In the genomic region with DNA sequence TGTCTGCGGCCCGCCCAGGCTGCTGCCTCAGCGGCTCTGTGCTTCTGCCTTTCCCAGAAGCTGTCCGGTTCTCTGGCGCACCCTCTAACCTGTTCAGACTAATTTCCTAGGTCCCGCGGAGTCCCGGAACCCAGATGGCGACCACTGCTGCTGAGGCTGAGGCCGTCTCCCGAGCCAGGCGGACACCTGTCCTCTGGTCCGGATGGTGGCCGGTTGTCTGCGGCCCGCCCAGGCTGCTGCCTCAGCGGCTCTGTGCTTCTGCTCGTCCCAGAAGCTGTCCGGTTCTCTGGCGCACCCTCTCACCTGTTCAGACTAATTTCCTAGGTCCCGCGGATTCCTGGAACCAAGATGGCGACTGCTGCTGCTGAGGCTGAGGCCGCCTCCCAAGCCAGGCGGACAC, we compare ENCODE assay signal across 15 mouse cellular contexts. TPM values are rescaled to one million over a fixed set of nuclear protein-coding genes. Genes with fewer than 3 reads are reported as not detected.
A peak's percentile ranks its signal among the peaks of the same experiment; 100 is the strongest.
DNase-seq lines count a peak whose midpoint lies in the region.
"Not testable (repeated sequence)": the region's sequence is repeated elsewhere in the genome, so short reads cannot be mapped to it uniquely, and the experiment has no call there.
"Had no signal": no experiment of that assay in that cellular context is flagged by ENCODE, and none has a peak within 500 bp of the region (broad histone marks: within the 10 kb centered on the region; RNA-seq: fewer than 3 reads in every experiment).

No protein-coding gene starts in this region.

- not testable (repeated sequence) for H3K27me3 ChIP-seq in embryonic facial prominence, embryonic 10.5 days (replicated peaks; ENCODE audit: low read depth, poor library complexity, severe bottlenecking)

- not testable (repeated sequence) for H3K4me3 ChIP-seq in embryonic facial prominence, embryonic 10.5 days

- H3K36me3 ChIP-seq in embryonic facial prominence, embryonic 10.5 days (replicated peaks) = not testable (repeated sequence)

- not testable (repeated sequence) for H3K4me1 ChIP-seq in embryonic facial prominence, embryonic 10.5 days

- DNase-seq in WW6 (ENCODE audit: low read depth, low spot score) = peak; percentile 0
- peak; percentile 0 for DNase-seq in embryonic facial prominence, embryonic 10.5 days (ENCODE audit: low spot score)
- peak; percentile 3 for DNase-seq in heart, adult 8-10 months (ENCODE audit: low spot score)
- DNase-seq in layer of hippocampus, adult 11-12 months (ENCODE audit: low spot score) = peak; percentile 3
- peak; percentile 5 to 9 for DNase-seq in left cerebral cortex, adult 9 months (ENCODE audit: low spot score in 2 of 2)
- DNase-seq in ovary, adult 18-20 months (ENCODE audit: low spot score) = peak; percentile 7
- DNase-seq in spleen, postnatal 36 days (ENCODE audit: low spot score in 2 of 2) = peak; percentile 0 to 18
- peak; percentile 47 for DNase-seq in urinary bladder, adult 2 months (ENCODE audit: low spot score)

- H3K27ac ChIP-seq in embryonic facial prominence, embryonic 10.5 days (replicated peaks) = not testable (repeated sequence)

- not testable (repeated sequence) for H3K9me3 ChIP-seq in embryonic facial prominence, embryonic 10.5 days

- WGBS in embryonic facial prominence, embryonic 10.5 days = 94% methylated on average over 23 of the region's 25 CpGs

RNA-seq across cellular contexts. Expression of a gene that starts 17.7 kb away (rescaled TPM):
- polyA plus RNA-seq in embryonic facial prominence, embryonic 10.5 days (2016; fragmentation: Nextera tagmentation; extraction: Ambion mirVana) = not detected in 2 replicates
- total RNA-seq in heart, adult 8-10 months (2022) = not detected
- polyA plus RNA-seq in urinary bladder, adult 2 months (2012; rRNA removed) = 0.04 TPM in 1 of 2 replicates, not detected in the other
- total RNA-seq: adrenal gland, postnatal 10 days had no signal
- polyA plus RNA-seq: C2C12; erythroblast, embryonic 14.5 days; kidney, postnatal 0 days; limb, embryonic 11.5 days; liver, embryonic 16.5 days; stomach, embryonic 14.5 days had no signal
